Comparison of ENCODE assay signal across 11 mouse cellular contexts in genomic region chr5:134409606-134410306, GRCm38 (mm10). TPM values are rescaled to one million over a fixed set of nuclear protein-coding genes. Genes with fewer than 3 reads are reported as not detected.
A peak's percentile ranks its signal among the peaks of the same experiment; 100 is the strongest.
DNase-seq lines count a peak whose midpoint lies in the region; ATAC-seq and TF ChIP-seq lines count a peak whose summit lies in the region.
"Had no signal": no experiment of that assay in that cellular context is flagged by ENCODE, and none has a peak within 500 bp of the region (broad histone marks: within the 10 kb centered on the region; RNA-seq: fewer than 3 reads in every experiment).

No protein-coding gene starts in this region.

- H3K4me2 ChIP-seq in heart, embryonic 15.5 days = no peak overlapping the region
- no peak overlapping the region for H3K4me2 ChIP-seq in midbrain, embryonic 13.5 days (replicated peaks)
- H3K4me2 ChIP-seq in midbrain, embryonic 15.5 days = no peak overlapping the region
- H3K4me2 ChIP-seq in liver, embryonic 11.5 days = no peak overlapping the region

- H3K27ac ChIP-seq in heart, embryonic 15.5 days = no peak overlapping the region
- no peak overlapping the region for H3K27ac ChIP-seq in heart, adult 2 months
- no peak overlapping the region for H3K27ac ChIP-seq in midbrain, embryonic 13.5 days
- H3K27ac ChIP-seq in midbrain, embryonic 15.5 days = no peak overlapping the region
- no peak overlapping the region for H3K27ac ChIP-seq in liver, embryonic 11.5 days (ENCODE audit: low read depth, low read length)

- peaks cover 74% of the 10 kb centered on the region for H3K36me3 ChIP-seq in heart, embryonic 15.5 days
- no peaks in the 10 kb centered on the region; the same call in 1 of the 2 replicates for H3K36me3 ChIP-seq in heart, adult 2 months (ENCODE audit: control insufficient read depth, insufficient read depth, low read length)
- peaks cover 94% of the 10 kb centered on the region for H3K36me3 ChIP-seq in midbrain, embryonic 13.5 days
- H3K36me3 ChIP-seq in midbrain, embryonic 15.5 days (replicated peaks) = peaks cover 56% of the 10 kb centered on the region
- peaks cover 58% of the 10 kb centered on the region for H3K36me3 ChIP-seq in liver, embryonic 11.5 days (ENCODE audit: control insufficient read depth, insufficient read depth, low read length)

- no peak for TF ChIP-seq EP300 in heart, adult 2 months (IDR thresholded peaks at IDR 0.05; ENCODE audit: insufficient read depth, low read depth, low read length)

- no peak overlapping the region for H3K4me3 ChIP-seq in heart, embryonic 15.5 days
- H3K4me3 ChIP-seq in heart, adult 2 months = no peak overlapping the region
- no peak overlapping the region for H3K4me3 ChIP-seq in midbrain, embryonic 13.5 days (replicated peaks)
- H3K4me3 ChIP-seq in midbrain, embryonic 15.5 days = no peak overlapping the region
- H3K4me3 ChIP-seq in liver, embryonic 11.5 days (ENCODE audit: low read depth, low read length) = no peak overlapping the region
- H3K4me3 ChIP-seq: erythroblast, embryonic 14.5 days had no signal

- intact Hi-C loops in heart, adult 2 months (cut with DNase I) = no loop called here
- intact Hi-C loops in gastrocnemius, postnatal 14 days (cut with DNase I; ENCODE audit: low total_unique reads) = no loop called here

- no peak for TF ChIP-seq POLR2A in heart, adult 2 months (IDR thresholded peaks at IDR 0.05; ENCODE audit: insufficient read depth, low read depth, low read length)

- peak; percentile 48 for ATAC-seq in heart, embryonic 15.5 days (replicated peaks; ENCODE audit: insufficient number of reproducible peaks, insufficient read depth, low FRiP score, low read depth)
- ATAC-seq in midbrain, embryonic 13.5 days = peak; percentile 40; the same call in 1 of the 2 replicates
- no peak for ATAC-seq in midbrain, embryonic 15.5 days (replicated peaks)
- peak; percentile 87 for ATAC-seq in liver, embryonic 11.5 days (replicated peaks; ENCODE audit: low FRiP score)

- DNase-seq in heart, adult 2 months = no peak
- no peak for DNase-seq in liver, embryonic 11.5 days (ENCODE audit: low spot score)
- DNase-seq in retina, postnatal 1 day = no peak
- DNase-seq in gastrocnemius, postnatal 14 days = no peak
- no peak for DNase-seq in thymus, postnatal 10 days (ENCODE audit: low spot score in 2 of 2)
- DNase-seq: cerebellum, adult 9-11 months; heart, postnatal 4 days had no signal

- no peaks in the 10 kb centered on the region for H3K9me3 ChIP-seq in heart, embryonic 15.5 days (replicated peaks)
- H3K9me3 ChIP-seq in midbrain, embryonic 13.5 days = no peaks in the 10 kb centered on the region
- H3K9me3 ChIP-seq in midbrain, embryonic 15.5 days = no peaks in the 10 kb centered on the region
- H3K9me3 ChIP-seq in liver, embryonic 11.5 days (ENCODE audit: control insufficient read depth, low read length) = no peaks in the 10 kb centered on the region

- H3K4me1 ChIP-seq in heart, embryonic 15.5 days (replicated peaks) = peaks cover 15% of the 10 kb centered on the region
- H3K4me1 ChIP-seq in heart, adult 2 months (ENCODE audit: control insufficient read depth, insufficient read depth, low read length) = no peaks in the 10 kb centered on the region
- no peaks in the 10 kb centered on the region for H3K4me1 ChIP-seq in midbrain, embryonic 13.5 days (replicated peaks)
- no peaks in the 10 kb centered on the region for H3K4me1 ChIP-seq in midbrain, embryonic 15.5 days
- peaks cover 8% of the 10 kb centered on the region; the same call in 1 of the 2 replicates for H3K4me1 ChIP-seq in liver, embryonic 11.5 days (replicated peaks; ENCODE audit: control insufficient read depth, insufficient read depth, low read length)

- no peaks in the 10 kb centered on the region for H3K27me3 ChIP-seq in heart, embryonic 15.5 days
- H3K27me3 ChIP-seq in heart, adult 2 months (ENCODE audit: control insufficient read depth, insufficient read depth, low read length) = no peaks in the 10 kb centered on the region
- no peaks in the 10 kb centered on the region for H3K27me3 ChIP-seq in midbrain, embryonic 13.5 days
- no peaks in the 10 kb centered on the region for H3K27me3 ChIP-seq in midbrain, embryonic 15.5 days (replicated peaks)
- H3K27me3 ChIP-seq in liver, embryonic 11.5 days (replicated peaks; ENCODE audit: control insufficient read depth, insufficient read depth, low read length) = no peaks in the 10 kb centered on the region

- no peak overlapping the region for H3K9ac ChIP-seq in heart, embryonic 15.5 days
- no peak overlapping the region for H3K9ac ChIP-seq in heart, adult 2 months (ENCODE audit: low read depth, low read length)
- H3K9ac ChIP-seq in midbrain, embryonic 13.5 days (replicated peaks) = no peak overlapping the region
- no peak overlapping the region for H3K9ac ChIP-seq in midbrain, embryonic 15.5 days
- no peak overlapping the region for H3K9ac ChIP-seq in liver, embryonic 11.5 days (ENCODE audit: low read depth, low read length)

- TF ChIP-seq CTCF in heart, adult 2 months (IDR thresholded peaks at IDR 0.05) = no peak

- H3K79me2 ChIP-seq in heart, adult 2 months (replicated peaks; ENCODE audit: control insufficient read depth, insufficient read depth, low read length) = no peaks in the 10 kb centered on the region

- WGBS in heart, embryonic 15.5 days = 96% methylated on average over 6 of the region's 6 CpGs
- 89% methylated on average over 6 of the region's 6 CpGs for WGBS in heart, adult 2 months
- WGBS in midbrain, embryonic 13.5 days = 96% methylated on average over 6 of the region's 6 CpGs
- WGBS in midbrain, embryonic 15.5 days = 98% methylated on average over 6 of the region's 6 CpGs
- WGBS in liver, embryonic 11.5 days = 87% methylated on average over 6 of the region's 6 CpGs

RNA-seq across cellular contexts. Expression of gene Gtf2ird1, which starts 46.8 kb away (rescaled TPM):
- 47.3 and 57.5 TPM in 2 replicates for polyA plus RNA-seq in heart, embryonic 15.5 days (2015; fragmentation: Nextera tagmentation; extraction: Ambion mirVana)
- 10 to 100 TPM; 23.8 to 26.4 TPM for total RNA-seq in heart, adult 2 months (2021)
- 13.4 and 18.0 TPM in 2 replicates for polyA plus RNA-seq in heart, adult 2 months (2012; rRNA removed)
- polyA plus RNA-seq in midbrain, embryonic 13.5 days (2015; fragmentation: Nextera tagmentation; extraction: Ambion mirVana) = 89.6 and 96.6 TPM in 2 replicates
- polyA plus RNA-seq in midbrain, embryonic 15.5 days (2015; fragmentation: Nextera tagmentation; extraction: Ambion mirVana) = 89.0 and 90.2 TPM in 2 replicates
- polyA plus RNA-seq in liver, embryonic 11.5 days (2014; fragmentation: Nextera tagmentation; extraction: Ambion mirVana) = 46.7 and 51.8 TPM in 2 replicates
- total RNA-seq in gastrocnemius, postnatal 14 days (2021) = 10 to 100 TPM in 1 of 2 experiments, 1 to 10 TPM in 1; 9.5 to 10.7 TPM
